Mouse (Mus musculus): ENCODE results near the gene Polr2e. TPM values are rescaled to one million over a fixed set of nuclear protein-coding genes. Genes with fewer than 3 reads are reported as not detected.

Polr2e gene
- total RNA-seq (2015): 70.2 and 70.7 TPM in 2 replicates
- total RNA-seq (2017): 58.4 and 69.2 TPM in 2 replicates

DNA sequence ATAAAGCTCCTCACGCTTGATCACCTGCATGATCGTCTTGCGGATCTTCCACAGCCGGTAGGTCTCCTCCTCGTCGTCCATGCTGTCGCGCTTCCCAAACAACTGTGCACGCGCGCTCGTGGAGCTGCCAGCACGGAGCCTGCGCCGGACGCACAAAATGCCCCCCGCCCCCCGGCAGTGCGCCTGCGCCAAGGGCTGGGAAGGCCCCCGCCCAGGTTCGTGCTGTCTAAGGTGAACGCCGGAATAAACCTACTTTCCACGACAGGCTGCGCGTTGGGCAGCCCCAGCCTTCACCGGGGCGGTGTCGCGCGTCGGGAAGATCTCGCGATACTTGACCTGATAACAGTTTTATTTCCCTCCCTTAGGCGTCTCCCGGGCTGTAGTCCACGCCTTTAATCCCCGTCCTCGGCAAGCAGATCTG, at the start of gene Polr2e:
Polr2e (minus strand) TSS at position 237 of the 421 bp plus-strand sequence.
- ATAC-seq (ENCODE audit: poor library complexity, severe bottlenecking): peak; percentile 99

DNA sequence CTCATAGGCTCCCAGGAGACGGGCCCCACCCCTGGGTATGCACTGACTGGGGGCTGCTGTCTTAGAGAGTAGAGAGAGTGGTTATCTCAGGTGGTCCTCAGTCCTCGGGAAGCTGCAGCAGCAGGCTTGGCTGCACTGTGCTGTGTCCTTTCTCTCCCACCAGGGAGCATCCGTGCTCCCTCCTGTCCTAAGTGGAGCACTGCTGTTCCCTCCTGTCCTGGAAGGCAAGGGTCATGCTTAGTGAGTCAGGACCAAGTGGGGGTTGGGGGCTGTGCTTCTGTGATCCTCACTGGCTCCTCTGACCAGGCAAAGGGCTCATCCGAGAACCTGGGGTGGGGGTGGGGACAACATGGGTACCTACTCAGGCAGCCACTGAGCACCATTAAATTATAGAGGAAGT, 49.6 kb upstream of the Polr2e start:
- ATAC-seq (ENCODE audit: poor library complexity, severe bottlenecking): no peak

DNA sequence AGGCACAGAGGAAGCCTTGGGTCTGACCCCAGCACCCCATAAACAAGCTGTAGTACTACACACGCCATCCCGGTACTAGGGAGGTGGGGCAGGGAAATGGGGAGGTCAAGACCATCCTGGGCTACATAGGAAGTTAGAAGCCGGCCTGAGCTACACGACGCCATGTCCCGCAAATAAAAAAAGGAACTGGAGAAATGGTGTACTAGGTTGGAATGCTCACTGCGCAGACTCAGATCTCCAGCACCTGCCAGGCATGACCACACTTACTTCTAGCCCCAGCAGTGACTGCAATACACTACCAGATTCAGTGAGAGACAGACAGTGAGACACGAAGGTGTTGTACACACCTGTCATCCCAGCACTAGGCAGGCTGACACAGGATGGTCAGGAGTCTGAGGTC, 47.9 kb upstream of the Polr2e start:
- peak; percentile 51 for ATAC-seq (ENCODE audit: poor library complexity, severe bottlenecking)

DNA sequence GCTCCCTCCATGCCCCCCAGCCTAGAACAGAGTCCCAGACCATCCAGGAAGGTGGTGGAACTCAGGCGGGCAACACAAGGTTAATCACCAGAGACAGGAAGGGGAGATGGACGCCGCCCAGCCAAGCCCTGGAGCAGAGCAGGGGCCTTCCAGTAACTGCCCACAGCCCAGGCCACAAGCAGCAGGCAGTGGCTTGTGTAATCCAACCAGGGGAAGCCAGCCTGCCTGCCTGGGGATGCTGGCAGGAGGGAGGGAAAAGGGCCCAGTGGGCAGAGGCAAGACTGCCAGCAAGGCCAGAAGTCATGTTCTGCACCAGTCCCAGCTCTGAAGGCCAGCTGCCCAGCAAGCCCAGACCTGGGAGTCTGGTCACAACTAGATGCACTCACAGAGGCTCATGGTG, 47.3 kb upstream of the Polr2e start:
- peak; percentile 91 for ATAC-seq (ENCODE audit: poor library complexity, severe bottlenecking)

DNA sequence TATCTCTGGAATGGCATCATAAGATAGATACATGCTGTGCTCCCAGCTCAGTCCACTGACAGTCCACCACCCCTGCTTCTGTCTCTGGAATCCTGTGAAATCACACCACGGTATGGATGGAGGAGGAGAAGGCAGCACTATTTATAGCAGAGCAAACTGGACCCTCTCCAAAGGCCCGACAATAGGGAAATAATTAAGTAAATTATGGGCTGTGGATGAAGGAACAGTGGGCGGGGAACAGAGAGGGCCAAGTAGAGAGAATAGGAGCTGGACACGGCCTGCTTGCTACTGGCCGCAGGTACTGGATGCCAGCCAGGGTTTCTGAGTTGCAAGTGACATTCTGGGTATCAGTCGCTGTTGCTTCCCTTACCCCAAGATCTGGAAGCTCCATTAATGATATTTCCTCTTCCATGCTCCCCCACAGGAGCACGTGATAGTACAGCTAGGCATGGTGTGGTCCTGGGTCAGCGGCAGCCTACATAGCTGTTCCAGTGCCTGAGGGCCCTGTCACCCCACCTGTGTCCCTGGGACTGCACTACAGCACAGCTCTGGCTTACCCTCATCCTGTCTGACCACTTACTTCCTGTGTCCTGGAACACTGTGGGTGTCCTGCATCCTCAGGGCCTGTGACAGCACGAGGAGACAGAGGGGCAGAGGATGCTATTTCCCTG, 45.4 kb upstream of the Polr2e start:
- no peak for ATAC-seq (ENCODE audit: poor library complexity, severe bottlenecking)

DNA sequence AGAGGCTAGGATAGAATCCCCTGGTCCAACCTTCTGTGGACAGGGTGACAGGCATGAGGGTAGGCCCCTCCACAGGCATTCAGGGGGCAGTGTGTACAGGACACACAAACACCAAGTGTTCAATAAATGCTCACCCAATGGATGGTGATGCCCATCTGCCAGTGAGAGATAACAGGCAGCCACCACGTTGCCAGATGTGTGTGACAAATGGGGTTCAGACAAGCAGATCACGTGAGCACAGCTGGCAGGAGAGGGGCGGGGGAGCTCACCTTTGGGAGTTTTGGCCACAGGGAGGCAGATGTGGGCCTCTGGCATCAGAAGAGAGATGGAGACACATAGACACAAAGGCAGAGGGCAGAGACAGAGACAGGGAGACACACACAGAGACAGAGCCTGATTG, 41.5 kb upstream of the Polr2e start:
- ATAC-seq (ENCODE audit: poor library complexity, severe bottlenecking): peak; percentile 33; the same call in 1 of the 2 replicates

DNA sequence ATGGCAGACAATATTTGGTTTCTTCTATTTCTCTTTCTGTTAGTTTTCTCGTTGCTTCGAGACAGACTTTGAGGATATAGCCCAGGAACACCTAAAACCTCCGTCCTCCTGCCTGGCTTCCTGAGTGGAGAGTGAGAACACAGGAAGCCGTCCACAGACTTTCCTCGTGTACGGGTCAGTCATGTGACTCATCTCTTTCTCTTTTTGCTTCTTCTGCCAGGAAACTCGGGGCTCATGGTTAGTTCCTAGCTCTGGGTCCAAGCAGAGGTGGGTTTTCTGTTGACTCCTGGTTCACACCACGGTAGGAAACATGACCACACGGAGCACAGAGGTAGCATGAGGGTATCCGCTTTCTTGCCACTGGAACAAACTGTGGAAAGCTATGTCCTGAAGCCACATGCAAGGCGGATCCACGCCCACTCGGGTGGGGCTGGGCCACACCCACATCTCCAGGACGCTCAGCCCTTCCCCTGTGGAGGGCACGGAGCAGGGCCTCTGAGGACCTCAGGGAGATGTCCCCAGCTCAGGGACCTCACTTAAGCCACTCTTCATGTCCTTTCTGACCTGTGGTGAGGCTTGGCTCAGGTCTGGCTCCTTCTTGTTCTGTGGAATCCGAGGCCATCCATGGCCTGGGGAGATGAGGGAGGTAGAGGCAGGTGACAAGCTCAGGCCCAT, 40.9 kb upstream of the Polr2e start:
- 0 out of 2 replicates have a peak, but pooled peaks have one; percentile 9 for ATAC-seq (ENCODE audit: poor library complexity, severe bottlenecking)

DNA sequence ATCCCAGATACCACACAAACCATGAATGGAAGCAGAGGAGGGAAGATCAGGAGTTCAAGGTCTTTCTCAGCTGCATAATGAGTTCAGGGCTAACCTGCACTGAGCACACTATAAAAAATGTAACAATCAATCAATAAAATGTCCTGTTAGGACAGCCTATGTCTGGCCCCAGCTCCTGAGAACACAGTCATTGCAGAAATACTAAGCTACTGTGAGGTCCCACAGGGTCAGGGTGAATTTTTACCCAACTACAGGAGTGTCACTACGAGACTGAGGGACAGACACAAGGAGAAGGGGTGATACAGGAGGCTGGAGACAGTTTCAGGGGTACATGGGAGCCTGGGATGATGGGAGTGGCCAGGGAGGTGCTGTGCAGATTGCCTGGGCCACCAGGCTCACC, 38.8 kb upstream of the Polr2e start:
- ATAC-seq (ENCODE audit: poor library complexity, severe bottlenecking): no peak

DNA sequence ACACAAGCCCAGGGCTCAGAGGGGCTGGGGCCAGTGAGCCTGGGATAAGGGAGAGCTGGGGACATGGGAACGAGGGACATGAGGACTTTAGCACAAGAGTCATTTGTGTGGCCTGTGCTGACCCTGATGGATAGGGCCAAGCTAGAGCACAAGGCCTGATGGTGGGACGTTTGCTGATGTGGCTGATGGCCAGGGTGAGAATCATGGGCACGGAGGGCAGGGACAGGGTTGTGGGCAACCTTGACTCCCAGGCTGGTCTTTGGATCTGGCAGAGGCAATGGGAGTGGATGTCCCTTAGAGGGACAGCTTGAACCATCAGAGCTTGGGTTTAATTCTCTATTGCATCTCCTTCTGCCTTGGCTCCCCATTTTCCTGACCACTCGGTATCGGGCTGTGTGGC, 37.7 kb upstream of the Polr2e start:
- ATAC-seq (ENCODE audit: poor library complexity, severe bottlenecking): no peak

DNA sequence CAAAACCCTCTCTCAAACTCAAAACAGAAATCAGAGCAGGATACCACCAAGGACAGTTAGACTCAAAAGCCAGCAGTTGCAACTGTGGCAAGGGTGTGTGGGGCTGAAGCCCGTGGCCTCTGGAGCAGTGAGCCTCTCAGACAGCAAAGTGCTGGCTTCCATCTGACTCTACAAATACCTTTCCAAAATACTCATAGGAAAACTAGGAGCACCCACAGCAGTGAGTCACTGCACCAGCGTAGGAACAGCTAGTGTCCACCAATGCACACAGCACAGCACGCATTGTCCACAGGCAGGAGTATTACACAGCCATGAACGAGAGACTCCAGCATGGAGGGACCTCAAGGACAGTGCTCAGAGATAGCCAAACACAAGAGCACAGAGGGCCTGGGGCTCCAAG, 36.8 kb upstream of the Polr2e start:
- no peak for ATAC-seq (ENCODE audit: poor library complexity, severe bottlenecking)

DNA sequence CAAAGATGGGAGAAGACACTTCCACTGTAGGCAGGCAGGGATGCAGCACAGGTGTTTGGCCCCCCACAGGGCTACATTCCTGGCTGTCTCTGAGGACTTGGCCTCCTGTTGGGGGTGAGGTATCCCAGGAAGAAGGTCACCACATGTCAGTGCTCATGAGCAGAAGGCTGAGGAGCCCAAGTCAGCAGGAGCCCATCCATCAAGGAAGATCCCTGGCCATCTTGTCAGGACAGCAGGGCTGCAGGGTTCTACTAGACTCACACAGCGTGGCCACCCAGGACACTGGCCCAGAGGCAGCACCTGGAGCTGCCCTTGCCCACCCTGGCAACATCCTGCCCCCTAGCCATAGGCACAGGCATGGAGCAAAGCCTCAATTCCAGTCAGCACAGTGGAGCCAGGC, 36.3 kb upstream of the Polr2e start:
- no peak for ATAC-seq (ENCODE audit: poor library complexity, severe bottlenecking)

DNA sequence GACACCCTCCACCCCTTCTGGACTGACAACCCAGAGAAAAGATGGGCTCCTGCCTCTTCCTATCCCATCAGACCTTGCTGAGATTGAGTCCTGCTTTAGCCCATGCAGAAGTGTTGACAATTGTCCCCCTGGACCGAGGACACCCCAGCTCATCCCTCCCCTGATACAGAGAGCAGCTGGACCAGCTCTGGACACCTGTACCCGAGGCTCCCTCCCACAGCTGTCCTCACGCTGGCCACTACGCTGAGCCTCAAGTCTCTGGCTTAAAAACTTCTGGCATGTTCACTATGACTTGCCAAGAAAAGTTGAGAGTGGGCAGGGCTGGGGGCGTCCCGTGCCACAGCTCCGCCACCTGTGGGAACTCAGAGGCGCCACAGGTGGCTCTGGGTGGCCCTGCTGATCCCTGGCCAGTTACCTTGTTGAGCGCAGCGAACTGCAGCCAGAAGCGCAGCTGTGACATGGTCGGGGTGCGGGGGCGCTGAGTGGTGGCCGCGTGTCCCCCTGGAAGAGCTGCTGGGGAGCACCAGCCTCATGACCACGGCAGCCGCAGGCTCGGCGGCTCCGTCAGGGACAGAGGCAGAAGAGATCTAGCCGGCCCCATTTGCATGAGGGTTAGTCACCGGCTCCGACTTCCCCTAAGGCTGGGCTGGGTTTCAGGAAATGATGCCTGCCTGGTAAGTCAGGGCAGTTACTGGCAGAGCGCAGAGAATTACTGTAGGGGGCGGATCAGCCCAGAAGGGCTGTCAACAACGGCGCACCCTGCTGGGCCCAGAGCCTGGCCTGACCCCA, 35.4 kb upstream of the Polr2e start:
- ATAC-seq (ENCODE audit: poor library complexity, severe bottlenecking): peak; percentile 90

DNA sequence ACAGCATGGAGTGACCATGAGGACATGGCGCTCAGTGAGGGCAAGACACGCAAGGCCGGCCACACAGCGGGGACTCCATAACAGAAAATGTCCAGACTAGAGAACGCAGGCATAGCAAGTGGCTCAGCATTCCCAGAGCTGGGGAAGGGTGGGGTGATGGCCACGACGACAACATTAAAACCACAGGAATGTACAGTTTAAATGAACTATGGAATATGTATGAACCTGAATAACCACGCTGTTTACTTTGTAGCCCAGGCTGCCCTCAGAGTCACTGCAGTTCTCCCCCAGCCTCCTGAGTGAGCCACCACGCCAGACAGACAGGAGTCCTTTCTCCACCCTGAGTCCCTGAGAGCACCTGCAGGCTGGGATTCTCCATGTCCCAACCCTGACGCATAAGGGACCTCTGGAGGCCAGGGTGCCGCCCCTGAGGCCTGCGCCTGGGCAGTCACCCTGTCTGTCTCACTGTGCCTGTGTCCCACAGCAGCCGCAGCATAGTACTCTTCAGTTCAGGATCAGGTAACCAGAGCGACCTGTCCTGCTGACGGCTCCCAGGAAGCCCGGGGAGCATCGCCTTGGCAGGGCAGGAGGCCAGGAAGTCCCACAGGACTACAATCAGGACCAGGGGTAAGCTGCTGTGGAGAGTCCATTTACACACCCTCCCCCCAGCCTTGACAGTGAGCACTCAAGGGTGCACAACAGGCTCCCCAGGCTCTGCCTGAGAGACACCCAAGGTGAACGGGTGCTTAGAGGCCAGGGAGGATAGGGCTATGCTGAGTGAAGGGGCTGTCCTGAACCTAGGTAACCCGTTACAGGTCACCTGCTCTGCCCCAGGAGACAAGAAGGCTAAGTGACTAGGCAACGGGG, 33.3 kb upstream of the Polr2e start:
- no peak for ATAC-seq (ENCODE audit: poor library complexity, severe bottlenecking)

DNA sequence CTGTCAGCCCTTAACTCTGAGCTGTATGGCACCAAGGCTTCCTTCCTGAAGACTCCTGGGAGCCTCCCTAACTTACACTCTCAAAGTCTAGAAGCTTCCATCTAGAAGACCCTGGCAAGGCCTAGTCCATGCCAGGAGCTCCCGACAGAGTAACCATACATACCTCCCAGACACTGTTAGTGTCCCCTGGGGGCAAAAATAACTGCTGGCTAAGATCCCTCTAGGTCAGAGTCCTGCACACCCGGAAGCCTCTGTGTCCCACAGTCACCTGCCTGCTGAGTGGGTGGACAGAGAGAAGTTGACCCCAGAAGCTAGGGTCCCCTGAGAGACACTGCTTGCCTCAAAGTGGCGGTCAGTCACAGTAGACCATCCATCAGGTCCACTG, 31.9 kb upstream of the Polr2e start:
- ATAC-seq (ENCODE audit: poor library complexity, severe bottlenecking): no peak

DNA sequence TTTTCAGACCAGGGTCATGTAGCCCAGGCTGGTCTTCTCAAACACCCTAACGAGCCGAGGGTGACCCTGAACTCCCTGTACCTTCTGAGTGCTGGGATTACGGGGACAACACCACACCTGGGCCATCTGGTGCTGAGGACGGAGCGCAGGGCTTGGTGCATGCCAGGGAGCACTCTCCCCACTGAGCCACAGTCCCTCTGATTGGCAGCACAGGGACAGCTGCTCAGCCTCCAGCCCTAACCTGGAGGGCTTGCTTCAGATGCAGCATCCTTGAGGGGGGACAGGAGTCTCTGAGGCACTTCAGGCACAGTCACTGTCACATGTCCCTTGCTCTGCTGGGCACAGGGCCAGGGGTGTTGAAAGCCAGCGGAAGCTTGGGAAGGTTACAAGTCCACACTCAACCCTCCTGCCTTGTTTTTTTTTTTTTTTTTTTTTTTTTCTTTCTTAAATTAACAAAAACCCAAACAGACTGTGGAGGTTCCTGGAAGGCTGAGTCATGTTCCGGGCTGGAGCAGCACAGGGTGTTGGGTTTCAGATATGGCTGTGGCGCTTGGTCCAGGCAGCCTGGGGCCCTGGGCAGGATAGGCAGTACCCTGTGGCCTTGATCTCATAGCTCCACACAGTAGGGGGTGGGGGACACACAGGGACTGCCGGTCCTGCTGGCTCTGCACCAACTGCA, 31.4 kb upstream of the Polr2e start:
- ATAC-seq (ENCODE audit: poor library complexity, severe bottlenecking): peak; percentile 41

DNA sequence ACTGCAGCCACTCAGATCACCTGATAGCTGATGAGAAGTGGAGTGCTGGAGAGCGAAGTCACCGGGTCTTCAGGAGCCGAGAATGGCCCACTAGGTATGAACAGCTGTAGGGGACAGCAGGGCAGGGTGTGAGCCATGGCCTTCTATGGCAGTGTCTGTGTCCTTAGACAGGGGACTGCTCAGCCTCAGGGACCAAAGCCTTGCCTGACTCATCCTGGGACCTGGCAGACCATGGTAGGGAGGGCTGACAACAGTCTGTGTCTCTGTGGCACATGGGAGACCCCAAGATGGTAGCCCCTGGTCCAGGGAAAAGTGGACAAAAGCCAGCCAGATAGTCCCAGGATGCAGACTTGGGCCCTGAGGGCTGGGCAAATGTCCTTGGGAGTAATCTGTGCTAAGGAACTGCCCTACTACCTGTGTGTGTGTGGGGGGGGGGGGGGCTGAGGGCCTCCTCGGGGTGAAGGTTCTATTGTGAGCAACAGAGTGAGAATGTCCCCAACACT, 30.4 kb upstream of the Polr2e start:
- ATAC-seq (ENCODE audit: poor library complexity, severe bottlenecking): no peak

DNA sequence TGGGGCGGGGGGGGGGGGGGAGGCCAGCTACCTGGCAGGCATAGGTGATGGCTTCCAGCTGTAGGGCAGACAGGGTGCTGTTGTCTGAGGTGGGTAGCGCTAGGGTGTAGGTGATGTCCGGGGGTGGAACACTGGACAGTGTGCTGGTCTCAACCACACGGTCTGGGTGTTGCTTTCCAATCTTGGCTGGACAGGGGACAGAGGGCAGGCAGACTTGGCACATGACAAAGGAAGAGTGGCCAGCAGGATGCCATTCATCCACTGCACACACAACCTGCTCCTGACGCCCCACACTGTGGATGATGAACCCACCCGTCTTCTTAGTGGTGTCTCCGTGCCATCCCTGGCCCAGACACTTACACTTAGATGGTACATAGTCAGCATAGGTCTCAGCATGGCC, 29.7 kb upstream of the Polr2e start:
- no peak for ATAC-seq (ENCODE audit: poor library complexity, severe bottlenecking)

DNA sequence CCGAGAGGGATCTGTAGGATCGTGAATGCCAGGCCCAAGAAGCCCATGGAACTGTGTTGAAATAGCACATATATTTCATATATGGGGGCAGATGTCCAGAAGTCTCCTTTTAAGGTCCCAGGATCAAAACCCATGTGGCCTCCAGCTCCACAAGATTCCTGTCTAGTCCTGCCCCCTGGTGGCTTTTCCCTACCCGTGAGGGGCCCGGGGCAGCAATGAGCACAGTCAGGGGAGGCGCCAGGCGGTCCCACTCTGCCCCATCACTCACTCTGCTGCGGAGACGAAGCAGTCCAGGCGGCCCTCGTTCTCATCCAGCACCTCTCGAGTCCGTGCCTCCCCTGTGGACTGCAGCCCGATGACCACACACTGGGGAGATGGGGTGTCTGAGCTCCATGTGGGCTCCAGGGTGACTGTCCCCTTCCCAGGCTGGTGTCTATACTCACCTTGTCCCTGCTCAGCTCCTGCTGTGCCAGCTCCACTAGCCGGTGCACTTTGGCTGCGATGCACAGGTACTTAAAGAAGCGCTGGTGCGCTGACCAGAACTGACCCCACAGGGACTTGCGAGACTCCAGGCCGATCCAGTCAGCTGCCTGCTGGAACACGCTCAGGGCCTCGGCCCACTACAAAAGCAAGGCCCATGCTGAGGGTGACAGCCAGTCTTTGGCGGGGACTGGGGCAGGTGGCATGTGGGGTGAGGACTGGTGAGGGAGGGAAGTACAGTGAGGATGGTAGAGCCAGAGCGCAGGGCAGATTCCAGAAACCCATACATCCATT, 24.5 kb upstream of the Polr2e start:
- no peak for ATAC-seq (ENCODE audit: poor library complexity, severe bottlenecking)

DNA sequence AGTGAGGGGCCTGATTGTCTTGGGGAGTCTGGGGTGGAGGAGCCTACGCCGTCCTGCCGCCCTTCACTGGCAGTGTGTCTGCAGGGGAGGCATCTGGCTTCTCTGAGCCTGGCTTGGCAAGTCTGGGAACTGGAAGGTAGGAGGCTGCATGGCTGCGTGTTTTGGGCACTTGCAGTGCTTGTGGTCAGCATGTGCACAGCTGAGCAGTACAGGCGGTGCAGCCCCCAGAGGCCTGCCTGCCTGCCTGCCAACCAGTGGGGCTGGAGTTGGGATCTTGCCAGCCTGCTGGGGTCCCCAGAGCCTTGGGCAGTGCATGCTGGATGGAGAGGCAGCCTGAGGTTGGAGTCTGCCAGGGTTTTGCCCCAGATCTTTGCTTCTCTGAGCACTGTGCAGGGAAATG, 23.5 kb upstream of the Polr2e start:
- no peak for ATAC-seq (ENCODE audit: poor library complexity, severe bottlenecking)

Measured in megakaryocyte, adult 5-6 weeks (primary cell).